Mouse (Mus musculus) hindbrain, embryonic 14.5 days (tissue): ENCODE results near the gene Chrna4. TPM values are rescaled to one million over a fixed set of nuclear protein-coding genes. Genes with fewer than 3 reads are reported as not detected.
A peak's percentile ranks its signal among the peaks of the same experiment; 100 is the strongest.

Experiments used
- ATAC-seq: fragments of 200-750 bp; cut with Nextera tagmentation; 2 replicates; pipeline ENCODE4 v1.8.0; 2017; ENCODE audit warnings: moderate number of reproducible peaks, mild to moderate bottlenecking, moderate TSS enrichment, moderate library complexity; ENCODE audit not compliant: low FRiP score
- DNase-seq: peaks from one replicate; pipeline ENCODE4 v3.0.0-alpha.2; 2015; ENCODE audit warnings: low spot score
- H3K27ac ChIP-seq: fragments of 300-500 bp; sonication (generic); 2 replicates; pipeline ENCODE4 v1.5.1; 2014; ENCODE audit warnings: mild to moderate bottlenecking, moderate library complexity
- H3K27me3 ChIP-seq: fragments of 300-500 bp; sonication (generic); 2 replicates; pipeline ENCODE4 v1.6.1; 2014; ENCODE audit warnings: mild to moderate bottlenecking, low read length, mixed read lengths; ENCODE audit not compliant: control insufficient read depth, insufficient read depth
- H3K36me3 ChIP-seq: fragments of 300-500 bp; sonication (generic); replicated peaks from 2 replicates; pipeline ENCODE4 v1.6.1; 2014; ENCODE audit not compliant: control insufficient read depth, insufficient read depth
- H3K4me1 ChIP-seq: fragments of 300-500 bp; sonication (generic); replicated peaks from 2 replicates; pipeline ENCODE4 v1.6.1; 2014; ENCODE audit warnings: antibody characterized with exemption, low read length, mixed read lengths; ENCODE audit not compliant: control insufficient read depth, insufficient read depth
- H3K4me2 ChIP-seq: fragments of 300-500 bp; sonication (generic); replicated peaks from 2 replicates; pipeline ENCODE4 v1.6.1; 2014; ENCODE audit warnings: mild to moderate bottlenecking, moderate library complexity
- H3K4me3 ChIP-seq: fragments of 300-500 bp; sonication (generic); replicated peaks from 2 replicates; pipeline ENCODE4 v1.5.1; 2014; ENCODE audit warnings: mild to moderate bottlenecking, low read length
- H3K9ac ChIP-seq: fragments of 300-500 bp; sonication (generic); 2 replicates; pipeline ENCODE4 v1.6.1; 2014
- H3K9me3 ChIP-seq: fragments of 300-500 bp; sonication (generic); 2 replicates; pipeline ENCODE4 v1.6.1; 2016; ENCODE audit warnings: low read length; ENCODE audit not compliant: control insufficient read depth
- WGBS: fragments of 180-500 bp; shearing (Covaris S2); extraction: QIAGEN DNeasy Blood & Tissue Kit; methylation state at CpG from one replicate; pipeline ENCODE4 v1.1.7; 2014; 5-methylcytosine and 5-hydroxymethylcytosine counted together
- polyA plus RNA-seq: library from polyadenylated mRNA; unstranded; fragments of >200 nt; fragmentation: Nextera tagmentation; extraction: Ambion mirVana; gene quantifications from 2 replicates; pipeline ENCODE4 v1.2.1, GENCODE M21; 2014

Chrna4 gene
- polyA plus RNA-seq, 1 experiment from 2014 or later, result 59.1 TPM

DNA sequence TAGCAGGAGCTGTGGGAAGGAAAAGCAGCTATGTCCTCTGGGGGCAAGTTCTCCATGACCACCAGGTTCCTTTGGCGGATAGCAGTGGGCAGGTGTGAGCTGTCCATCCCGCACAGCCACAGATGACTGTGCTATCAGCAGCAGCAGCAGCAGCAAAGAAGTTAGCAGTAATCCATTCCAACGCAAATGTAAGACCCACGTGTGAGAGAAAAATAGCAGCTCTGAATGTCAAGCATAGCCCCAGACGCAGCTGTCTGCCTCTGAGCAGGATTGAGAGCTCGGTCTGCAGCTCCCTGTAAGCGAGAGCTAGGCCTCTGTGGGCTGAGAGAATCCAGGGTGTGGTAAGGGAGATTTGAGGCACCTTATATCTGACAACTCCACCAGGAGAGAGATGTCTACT, 26.8 kb upstream of the Chrna4 start:
- Histone ChIP-seq H3K9ac (no peak overlapping the region), H3K9me3 (no peaks in the 10 kb centered on the region), H3K27me3 (no peaks in the 10 kb centered on the region), H3K4me3 (no peak overlapping the region), H3K36me3 (no peaks in the 10 kb centered on the region), H3K4me2 (no peak overlapping the region), H3K27ac (no peak overlapping the region), H3K4me1 (no peaks in the 10 kb centered on the region)
- no peak for ATAC-seq
- DNase-seq, result no peak
- WGBS, result 59% methylated on average over 7 of the region's 7 CpGs

DNA sequence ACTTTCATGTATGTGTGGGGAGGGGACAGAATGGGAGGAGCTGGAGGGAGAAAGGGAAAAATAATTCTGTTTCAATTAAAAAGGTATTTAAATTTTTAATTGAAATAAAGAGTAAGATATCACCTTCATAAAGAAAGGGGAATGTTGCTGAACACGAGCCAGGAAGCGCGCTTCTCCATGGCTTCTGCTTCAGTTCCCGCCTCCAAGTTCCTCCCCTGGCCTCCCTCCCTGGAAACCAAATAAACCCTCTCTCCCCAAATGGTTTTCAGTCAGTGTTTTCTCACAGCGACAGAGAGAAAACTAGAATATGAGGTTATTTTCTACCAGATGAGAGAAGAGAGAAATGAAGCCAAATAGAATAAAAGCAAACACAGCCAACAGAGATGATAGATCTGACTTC, 25.2 kb upstream of the Chrna4 start:
- no peak overlapping the region for H3K4me2 ChIP-seq

DNA sequence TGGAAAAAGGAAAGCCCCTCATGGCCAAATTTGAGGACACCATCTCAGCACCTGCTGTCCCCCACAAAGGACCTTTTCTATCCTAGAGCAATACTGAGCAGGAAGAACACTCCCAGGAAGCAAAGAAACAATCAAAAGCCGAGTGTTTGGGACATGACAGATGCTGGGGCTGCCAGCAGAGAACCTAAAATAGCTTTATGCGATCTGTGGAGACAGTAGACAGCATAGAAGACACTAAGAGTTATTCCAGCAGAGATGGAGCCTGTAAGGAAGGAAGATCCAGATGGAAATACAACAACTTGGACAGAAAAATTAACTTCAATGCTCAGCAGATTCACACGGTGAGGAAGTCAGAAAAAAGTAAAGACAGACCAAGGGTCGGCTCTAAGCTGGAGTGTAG, 22.5 kb upstream of the Chrna4 start:
- ATAC-seq (no peak), DNase-seq (no peak)
- H3K27ac ChIP-seq, result no peak overlapping the region
- H3K4me1 ChIP-seq, result no peaks in the 10 kb centered on the region
- H3K9me3 ChIP-seq, result no peaks in the 10 kb centered on the region
- H3K4me2 ChIP-seq, result no peak overlapping the region
- H3K4me3 ChIP-seq, result no peak overlapping the region
- no peak overlapping the region for H3K9ac ChIP-seq
- H3K36me3 ChIP-seq, result no peaks in the 10 kb centered on the region
- 73% methylated on average over 4 of the region's 4 CpGs for WGBS
- no peaks in the 10 kb centered on the region for H3K27me3 ChIP-seq

More for the DNA sequence above, 25.2 kb upstream of the Chrna4 start:
- Histone ChIP-seq H3K27ac (no peak overlapping the region), H3K4me1 (no peaks in the 10 kb centered on the region), H3K9ac (no peak overlapping the region), H3K27me3 (no peaks in the 10 kb centered on the region), H3K9me3 (no peaks in the 10 kb centered on the region), H3K4me3 (no peak overlapping the region), H3K36me3 (no peaks in the 10 kb centered on the region)
- DNase-seq (no peak), ATAC-seq (no peak)
- 74% methylated on average over 5 of the region's 5 CpGs for WGBS

DNA sequence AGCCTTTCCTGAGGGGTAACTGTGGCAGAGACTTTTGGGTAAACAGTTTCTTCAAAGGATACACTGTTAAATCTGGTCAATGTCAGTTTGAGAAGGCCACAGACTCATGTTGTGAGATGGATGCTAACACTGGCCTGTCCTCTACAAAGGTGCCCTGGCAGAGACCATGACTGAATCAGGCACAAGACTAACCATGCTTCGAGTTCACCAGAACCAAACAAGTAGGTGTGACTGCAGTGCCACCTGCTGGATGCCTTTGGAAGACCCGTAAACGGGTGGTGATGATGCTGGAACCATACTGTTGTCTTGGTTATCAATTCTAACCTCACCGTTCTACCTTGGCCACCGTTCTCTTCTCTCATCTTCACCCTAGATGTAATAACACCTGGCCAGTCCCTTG, 16.8 kb upstream of the Chrna4 start:
- no peak overlapping the region for H3K27ac ChIP-seq
- no peak overlapping the region for H3K4me3 ChIP-seq
- peak; percentile 86 for ATAC-seq
- WGBS, result 19% methylated on average over 5 of the region's 5 CpGs
- peaks cover 11% of the 10 kb centered on the region for H3K4me1 ChIP-seq
- H3K36me3 ChIP-seq, result no peaks in the 10 kb centered on the region
- H3K9me3 ChIP-seq, result no peaks in the 10 kb centered on the region
- H3K4me2 ChIP-seq, result no peak overlapping the region
- DNase-seq, result peak; percentile 92
- no peaks in the 10 kb centered on the region for H3K27me3 ChIP-seq
- H3K9ac ChIP-seq, result no peak overlapping the region

- no peak overlapping the region for H3K9ac ChIP-seq
- DNase-seq, result no peak
- H3K27me3 ChIP-seq, result no peaks in the 10 kb centered on the region
- 38% methylated on average over 3 of the region's 3 CpGs for WGBS
- no peak for ATAC-seq
- no peak overlapping the region for H3K27ac ChIP-seq
- H3K36me3 ChIP-seq, result no peaks in the 10 kb centered on the region
- no peak overlapping the region for H3K4me2 ChIP-seq
- H3K4me1 ChIP-seq, result peaks cover 11% of the 10 kb centered on the region
- H3K9me3 ChIP-seq, result no peaks in the 10 kb centered on the region
- no peak overlapping the region for H3K4me3 ChIP-seq
Observed at GRCm38 (mm10) chr2:181058193-181058592, 14.8 kb upstream of the Chrna4 start.

DNA sequence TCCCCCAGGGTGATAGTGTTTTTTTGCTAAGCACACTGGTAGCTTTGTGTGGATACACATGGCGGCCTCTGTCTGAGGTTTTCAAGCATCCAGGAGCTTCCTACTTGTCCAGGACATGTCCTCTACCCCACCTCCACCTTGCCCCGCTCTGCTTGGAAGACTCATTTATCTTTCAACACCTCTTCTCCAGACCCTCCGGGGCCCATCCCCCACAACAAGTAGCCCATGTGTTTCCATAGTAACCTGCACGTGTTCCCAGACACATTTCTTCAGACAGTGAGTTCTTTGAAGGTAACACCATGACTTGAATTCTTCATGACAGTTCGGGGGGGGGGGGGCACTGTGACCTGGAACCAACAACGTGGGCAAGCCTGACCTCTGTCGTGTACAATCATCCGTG, 14.0 kb upstream of the Chrna4 start:
- Histone ChIP-seq H3K4me3 (no peak overlapping the region), H3K36me3 (no peaks in the 10 kb centered on the region), H3K4me2 (no peak overlapping the region), H3K27me3 (no peaks in the 10 kb centered on the region), H3K9ac (no peak overlapping the region), H3K9me3 (no peaks in the 10 kb centered on the region), H3K4me1 (peaks cover 11% of the 10 kb centered on the region), H3K27ac (0 out of 2 replicates have a peak overlapping the region, but pooled peaks have one; percentile 14)
- DNase-seq (no peak), ATAC-seq (no peak)
- WGBS, result 34% methylated on average over 8 of the region's 8 CpGs

GRCm38 (mm10) chr2:181052171-181052570, 8.8 kb upstream of the Chrna4 start:
- WGBS, result 91% methylated on average over 1 of the region's 1 CpGs
- no peak for ATAC-seq
- H3K9me3 ChIP-seq, result no peaks in the 10 kb centered on the region
- no peak overlapping the region for H3K9ac ChIP-seq
- H3K4me3 ChIP-seq, result no peak overlapping the region
- H3K27me3 ChIP-seq, result no peaks in the 10 kb centered on the region
- no peak for DNase-seq
- H3K4me2 ChIP-seq, result no peak overlapping the region
- peaks cover 10% of the 10 kb centered on the region for H3K4me1 ChIP-seq
- no peak overlapping the region for H3K27ac ChIP-seq
- H3K36me3 ChIP-seq, result no peaks in the 10 kb centered on the region

DNA sequence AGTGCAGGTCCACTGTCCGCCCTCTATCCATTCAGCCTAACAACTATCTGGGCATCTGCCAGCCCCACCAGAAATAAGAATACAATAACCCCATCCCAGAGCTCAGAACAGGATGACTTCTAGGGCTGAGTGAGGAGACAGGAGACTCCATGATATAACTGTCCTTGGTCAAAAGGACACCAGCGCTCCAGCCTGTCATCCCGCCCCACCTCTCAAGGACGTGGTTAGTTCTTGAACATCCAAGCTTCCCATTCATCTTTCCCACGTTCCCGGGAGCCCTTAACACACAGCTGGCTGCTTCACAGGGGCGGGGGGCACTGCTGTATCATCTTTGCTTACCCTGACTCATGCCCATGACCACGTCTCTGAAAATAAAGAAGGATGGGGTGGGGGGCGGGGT, 5.6 kb upstream of the Chrna4 start:
- no peak overlapping the region for H3K27ac ChIP-seq
- 87% methylated on average over 9 of the region's 9 CpGs for whole genome bisulfite sequencing
- H3K36me3 ChIP-seq, result no peaks in the 10 kb centered on the region
- no peak overlapping the region for H3K4me2 ChIP-seq
- H3K9me3 ChIP-seq, result no peaks in the 10 kb centered on the region
- ATAC-seq (no peak), DNase-seq (no peak)
- no peak overlapping the region for H3K9ac ChIP-seq
- peaks cover 9% of the 10 kb centered on the region; the same call in 1 of the 2 replicates for H3K4me1 ChIP-seq
- no peaks in the 10 kb centered on the region for H3K27me3 ChIP-seq
- no peak overlapping the region for H3K4me3 ChIP-seq

DNA sequence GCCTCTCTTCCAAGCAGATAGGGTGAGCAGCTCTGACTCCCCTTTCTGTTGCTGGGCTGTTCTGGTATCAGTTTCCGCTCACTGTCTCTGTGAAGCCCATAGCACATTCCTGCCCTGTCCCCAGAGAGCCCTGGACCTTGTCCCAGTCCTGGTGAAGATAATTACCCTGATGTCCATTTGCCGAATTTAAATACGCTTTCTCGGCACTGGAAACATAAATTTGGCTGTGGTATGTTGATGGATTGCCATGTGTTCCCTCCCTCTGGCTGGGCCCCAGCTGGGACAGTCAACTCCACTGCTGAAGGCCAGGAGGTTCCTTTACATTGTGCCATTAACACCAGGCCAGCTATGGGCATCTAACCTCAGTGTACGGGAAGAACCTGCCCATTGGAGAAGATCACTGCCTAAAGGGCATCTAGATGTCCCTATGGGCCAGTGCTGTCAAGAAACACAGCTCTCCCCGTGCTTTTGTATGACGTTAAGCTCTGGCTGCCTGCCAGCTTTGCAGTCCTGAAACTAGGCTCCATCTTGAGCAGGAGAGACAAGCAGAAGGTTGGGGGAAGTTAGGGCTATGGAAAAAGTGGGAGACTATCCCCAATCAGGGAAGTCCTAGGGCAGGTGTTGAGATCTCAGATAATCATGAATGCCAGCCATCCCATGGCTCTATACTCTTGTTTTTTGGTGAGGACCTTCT, 5.1 kb upstream of the Chrna4 start:
- ATAC-seq, result no peak
- no peak overlapping the region for H3K27ac ChIP-seq
- H3K4me1 ChIP-seq, result peaks cover 11% of the 10 kb centered on the region; the same call in 1 of the 2 replicates
- no peaks in the 10 kb centered on the region for H3K9me3 ChIP-seq
- no peaks in the 10 kb centered on the region for H3K27me3 ChIP-seq
- no peak overlapping the region for H3K4me3 ChIP-seq
- no peak for DNase-seq
- no peaks in the 10 kb centered on the region for H3K36me3 ChIP-seq
- WGBS, result 42% methylated on average over 7 of the region's 7 CpGs
- H3K9ac ChIP-seq, result no peak overlapping the region
- no peak overlapping the region for H3K4me2 ChIP-seq

GRCm38 (mm10) chr2:181044001-181044400, 655 bp upstream of the Chrna4 start:
- Histone ChIP-seq H3K4me3 (no peak overlapping the region), H3K4me2 (no peak overlapping the region), H3K36me3 (no peaks in the 10 kb centered on the region), H3K9me3 (no peaks in the 10 kb centered on the region), H3K27ac (peak overlapping the region; percentile 33; the same call in 1 of the 2 replicates), H3K9ac (no peak overlapping the region), H3K4me1 (peaks cover 35% of the 10 kb centered on the region), H3K27me3 (no peaks in the 10 kb centered on the region)
- 6% methylated on average over 3 of the region's 3 CpGs for WGBS
- ATAC-seq, result no peak
- no peak for DNase-seq
